Mouse (Mus musculus) gastrocnemius, adult 18-20 months (tissue): ENCODE data around the gene Flnc. TPM values are rescaled to one million over a fixed set of nuclear protein-coding genes. Genes with fewer than 3 reads are reported as not detected.

Experiments used
- DNase-seq: peaks from one replicate; pipeline ENCODE4 v3.0.0; 2021; ENCODE audit warnings: low spot score
- total RNA-seq, 2 experiments: library from RNA; stranded (reverse); gene quantifications; 2 replicates each; pipeline ENCODE4 v1.2.3; 2021

Gene Flnc
- total RNA-seq, 2 experiments from 2014 or later = 349 to 691 TPM

GRCm38 (mm10) chr6:29430681-29431420 lies 2.2 kb upstream of the Flnc start:
- peak; percentile 87 for DNase-seq

GRCm38 (mm10) chr6:29431473-29431872 lies 1.6 kb upstream of the Flnc start:
- peak; percentile 72 for DNase-seq

- peak; percentile 51 for DNase-seq
These were observed 900 bp upstream of the Flnc start for GRCm38 (mm10) chr6:29432156-29432555.

DNA sequence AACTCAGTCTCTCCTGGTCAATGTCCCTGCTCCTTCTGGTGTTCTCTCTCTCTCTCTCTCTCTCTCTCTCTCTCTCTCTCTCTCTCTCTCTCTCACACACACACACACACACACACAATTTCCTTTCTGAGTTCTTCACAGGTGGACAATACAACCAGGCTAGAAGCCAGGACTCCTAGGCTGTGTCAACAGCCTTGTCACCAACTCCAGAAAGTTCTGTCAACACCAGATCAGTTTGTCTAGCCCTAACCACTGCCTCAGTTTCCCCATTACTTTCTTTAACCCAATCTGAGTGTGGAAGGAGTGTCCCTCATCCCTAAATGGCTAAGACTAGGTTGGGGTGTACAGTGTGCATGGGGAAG lies 399 bp upstream of the Flnc start:
- DNase-seq = no peak

GRCm38 (mm10) chr6:29433804-29434795 lies 1.0 kb downstream of the Flnc start:
- DNase-seq = peak; percentile 81

DNA sequence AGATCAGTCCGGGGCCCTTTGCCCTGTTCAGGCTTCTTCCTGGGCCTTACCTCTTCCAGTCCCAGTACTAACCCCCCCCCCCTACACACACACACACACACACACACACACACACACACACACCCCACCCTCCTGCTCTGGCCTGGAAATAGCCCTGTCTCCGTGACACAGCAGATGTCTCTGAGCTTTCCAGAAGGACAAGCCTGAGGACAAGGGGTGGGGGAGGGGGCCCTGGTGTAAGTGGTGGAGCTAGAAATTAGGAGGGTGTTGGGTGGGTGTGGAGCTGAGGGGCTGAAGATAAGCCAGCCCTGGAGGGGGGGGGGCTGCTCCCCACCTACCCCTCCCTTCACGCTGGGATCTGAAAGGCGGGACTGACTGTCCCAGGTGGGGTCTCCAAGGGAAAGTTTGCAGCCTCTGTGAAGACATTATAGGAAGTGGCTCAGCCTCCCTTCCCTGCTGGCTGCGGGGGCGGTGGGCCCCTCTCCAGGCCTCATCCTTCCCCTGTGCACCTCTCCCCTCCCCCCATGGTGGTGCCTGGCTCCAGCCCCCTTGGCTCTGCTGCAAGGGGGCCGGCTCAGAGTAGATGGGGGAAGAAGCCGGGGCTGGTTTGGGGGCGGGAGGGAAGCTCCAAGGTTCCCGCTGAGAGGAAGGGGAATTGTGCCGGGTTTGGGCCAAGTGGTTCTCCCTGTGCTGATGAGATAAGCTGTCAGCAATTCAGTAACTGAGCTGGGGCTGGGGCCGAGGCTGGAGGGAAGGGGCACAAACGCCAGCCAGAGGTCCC lies 2.0 kb downstream of the Flnc start:
- peak; percentile 56 for DNase-seq

GRCm38 (mm10) chr6:29435940-29436451 lies 2.9 kb downstream of the Flnc start:
- peak; percentile 59 for DNase-seq

DNA sequence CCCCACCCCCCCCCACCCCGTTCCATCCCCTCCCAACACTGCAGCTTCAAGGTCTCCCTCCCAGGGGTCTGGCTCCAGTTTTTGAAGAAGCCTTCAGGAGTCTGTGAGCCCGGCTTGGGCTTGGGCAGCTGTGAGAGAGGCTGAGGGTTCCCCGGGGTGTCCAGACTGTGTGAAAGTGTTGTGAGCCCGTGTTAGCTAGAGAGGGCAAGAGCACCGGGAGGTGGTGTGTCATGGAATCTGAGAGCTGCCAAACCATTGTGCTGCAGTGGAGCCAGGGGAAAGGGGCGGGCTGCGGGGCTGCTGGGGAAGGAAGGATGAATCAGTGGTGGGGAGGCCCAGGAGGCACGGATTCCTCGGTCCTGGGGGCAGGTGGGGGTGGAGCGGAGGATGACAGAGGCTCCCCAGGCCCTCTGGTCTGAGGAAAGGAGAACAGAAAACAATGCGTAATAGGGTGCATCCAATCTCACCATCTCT lies 3.4 kb downstream of the Flnc start:
- peak; percentile 64 for DNase-seq

DNA sequence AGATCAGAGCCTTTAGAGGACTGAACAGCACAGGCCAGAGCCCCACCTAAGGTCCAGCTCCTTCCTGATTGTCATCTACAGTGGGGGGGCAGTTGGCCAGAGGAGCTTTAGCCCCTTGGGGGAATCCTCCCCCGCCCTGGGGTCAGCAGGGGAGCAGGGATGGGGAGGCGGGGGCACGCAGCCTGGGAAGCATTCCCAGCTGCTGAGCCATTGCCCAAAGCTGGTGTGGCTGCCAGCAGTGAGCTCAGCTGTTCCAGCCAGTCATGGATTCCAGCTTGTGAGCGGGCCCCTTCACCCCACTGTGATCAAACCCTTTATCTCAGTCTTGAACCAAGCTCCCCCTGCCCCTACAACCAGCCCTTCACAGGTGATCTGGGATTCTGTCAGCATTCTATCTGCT lies 6.2 kb downstream of the Flnc start:
- DNase-seq = peak; percentile 79

- no peak for DNase-seq
These were observed 6.7 kb downstream of the Flnc start for GRCm38 (mm10) chr6:29439789-29440188.

GRCm38 (mm10) chr6:29444773-29445172 lies 11.7 kb downstream of the Flnc start:
- no peak for DNase-seq

- no peak for DNase-seq
These were observed 12.3 kb downstream of the Flnc start for GRCm38 (mm10) chr6:29445354-29445753.

- DNase-seq = no peak
These were observed 16.8 kb downstream of the Flnc start for GRCm38 (mm10) chr6:29449858-29450257.

DNA sequence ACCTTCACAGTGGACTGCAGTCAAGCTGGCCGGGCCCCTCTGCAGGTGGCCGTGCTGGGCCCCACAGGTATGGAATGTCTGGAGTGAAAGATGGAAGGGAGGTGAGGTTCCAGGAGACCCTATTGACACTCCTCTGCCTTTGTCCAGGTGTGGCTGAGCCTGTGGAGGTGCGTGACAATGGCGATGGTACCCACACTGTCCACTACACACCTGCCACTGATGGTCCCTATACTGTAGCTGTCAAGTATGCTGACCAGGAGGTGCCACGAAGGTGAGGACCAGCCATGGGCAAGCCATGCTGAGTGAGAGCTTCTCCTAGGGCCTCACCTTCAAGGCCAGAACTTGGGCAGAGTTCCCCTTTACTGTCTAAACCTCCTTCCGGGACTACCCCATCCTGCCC lies 17.6 kb downstream of the Flnc start:
- DNase-seq = no peak

- DNase-seq = no peak
These were observed 28.4 kb downstream of the Flnc start for GRCm38 (mm10) chr6:29461502-29461901.

DNA sequence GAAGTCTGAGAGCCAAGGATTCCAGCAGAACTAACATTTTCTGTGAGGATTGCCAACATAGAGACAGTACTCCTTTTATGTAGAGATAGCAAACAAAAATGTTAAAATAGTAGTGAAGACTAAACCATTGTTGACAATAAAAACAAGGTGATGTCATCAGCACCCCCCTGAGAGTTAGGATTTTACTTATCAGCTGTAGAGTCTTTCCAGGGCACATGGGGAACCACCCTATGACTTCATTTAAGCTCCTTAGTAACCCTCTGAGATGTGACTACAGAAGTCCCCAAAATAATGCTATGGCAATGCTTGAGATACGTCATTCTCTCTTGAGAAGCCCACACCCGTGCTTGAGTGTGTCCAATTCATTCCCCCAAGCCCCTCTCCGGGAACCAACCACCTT lies 30.3 kb downstream of the Flnc start:
- no peak for DNase-seq

- DNase-seq = peak; percentile 91
These were observed 34.7 kb downstream of the Flnc start, which contains the start of gene Atp6v1f for GRCm38 (mm10) chr6:29467583-29468354. Gene Atp6v1f (plus strand): TSS chr6:29467718.

DNA sequence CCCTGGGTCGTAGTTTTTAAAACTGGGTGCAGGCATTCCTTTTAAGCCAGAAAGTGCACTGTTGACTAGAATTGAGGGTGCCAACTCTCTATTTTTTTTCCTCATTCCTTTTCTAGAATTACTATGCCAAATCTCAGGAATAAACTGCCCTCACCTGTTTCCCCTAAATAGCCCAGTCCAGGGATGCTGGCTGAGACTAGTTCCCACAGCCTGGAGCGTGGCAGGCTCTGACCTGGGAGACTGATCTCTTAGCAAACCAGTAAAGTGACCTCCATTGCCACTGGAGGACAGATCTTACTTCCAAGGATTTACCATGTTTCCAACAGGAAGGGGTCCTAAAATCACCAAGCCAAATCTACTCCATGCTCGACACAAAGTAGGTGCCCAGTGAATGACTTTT lies 35.8 kb downstream of the Flnc start:
- DNase-seq = no peak

GRCm38 (mm10) chr6:29471137-29471536 lies 38.1 kb downstream of the Flnc start, which contains the start of gene Atp6v1fnb:
Gene Atp6v1fnb (plus strand): TSS chr6:29471437.
- DNase-seq = no peak

DNA sequence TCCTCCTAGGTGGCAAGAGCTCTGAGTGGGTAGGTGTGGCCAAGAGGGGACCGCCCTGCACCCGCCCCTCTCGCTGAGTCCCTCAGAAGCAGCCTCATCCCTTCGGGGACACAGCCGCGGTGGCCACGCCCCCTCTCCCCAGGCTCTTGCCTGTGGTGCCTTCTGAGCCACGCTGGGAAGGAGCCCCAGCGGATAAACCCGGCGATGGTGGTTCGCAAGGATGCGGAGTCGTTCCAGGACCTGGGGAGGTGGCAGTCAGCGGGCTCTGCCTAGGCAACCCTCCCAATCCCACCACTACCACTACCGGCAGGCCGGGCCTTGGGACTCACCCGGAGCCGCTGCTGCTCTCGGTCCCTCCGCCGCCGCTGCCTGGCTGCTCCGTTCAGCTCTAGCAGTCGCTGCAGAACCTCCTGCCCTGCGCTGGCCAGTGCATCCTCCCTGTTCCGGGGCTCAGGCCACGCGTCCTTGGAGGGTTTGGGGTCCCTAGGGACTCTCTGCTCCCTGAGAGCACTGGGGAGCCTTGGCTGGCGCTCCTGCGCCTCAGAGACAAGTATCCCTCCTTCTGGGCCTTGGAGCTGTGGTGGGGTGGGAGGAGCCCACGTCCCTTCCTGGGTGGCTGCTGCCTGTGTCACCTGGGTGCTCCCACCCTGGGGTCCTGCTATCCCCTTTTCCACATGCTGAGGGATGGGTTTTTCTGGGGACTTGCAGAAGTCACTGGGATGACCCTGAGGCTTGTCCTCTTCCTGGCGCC lies 41.1 kb downstream of the Flnc start:
- DNase-seq = peak; percentile 63
